Mouse (Mus musculus) heart, embryonic 14.5 days (tissue): ENCODE measurements around the gene Akap2. TPM values are rescaled to one million over a fixed set of nuclear protein-coding genes. Genes with fewer than 3 reads are reported as not detected.

Experiments used
- ATAC-seq: fragments of 200-750 bp; cut with Nextera tagmentation; 2 replicates; pipeline ENCODE4 v1.8.0; 2017; ENCODE audit warnings: low read depth, moderate TSS enrichment; ENCODE audit not compliant: insufficient number of reproducible peaks, insufficient read depth, low FRiP score
- H3K27ac ChIP-seq, 2 experiments: fragments of 200-500 bp in 1 of 2; fragments of 300-500 bp in 1 of 2; sonication (generic) in 1 of 2; replicated peaks in 1 of 2; 2 replicates each; pipeline ENCODE4 v1.5.1; 2012 to 2014; ENCODE audit warnings: low read depth in 2 of 2, low read length in 2 of 2, control low read depth in 1 of 2, mild to moderate bottlenecking in 1 of 2, mixed read lengths in 1 of 2; ENCODE audit not compliant: control insufficient read depth in 1 of 2, insufficient read depth in 1 of 2
- H3K27me3 ChIP-seq: fragments of 300-500 bp; sonication (generic); 2 replicates; pipeline ENCODE4 v1.6.1; 2014; ENCODE audit warnings: mild to moderate bottlenecking, low read length, control low read depth; ENCODE audit not compliant: control insufficient read depth, insufficient read depth
- H3K36me3 ChIP-seq: fragments of 300-500 bp; sonication (generic); 2 replicates; pipeline ENCODE4 v1.6.1; 2014; ENCODE audit warnings: mild to moderate bottlenecking, control low read depth, low read length, mixed read lengths; ENCODE audit not compliant: control insufficient read depth, insufficient read depth
- H3K4me1 ChIP-seq, 2 experiments: fragments of 200-500 bp in 1 of 2; fragments of 300-500 bp in 1 of 2; sonication (generic) in 1 of 2; 2 replicates each; pipeline ENCODE4 v1.6.1; 2012 to 2014; ENCODE audit warnings: low read length in 2 of 2, control low read depth in 1 of 2, mixed read lengths in 1 of 2; ENCODE audit not compliant: control insufficient read depth in 2 of 2, insufficient read depth in 2 of 2
- H3K4me2 ChIP-seq: fragments of 300-500 bp; sonication (generic); 2 replicates; pipeline ENCODE4 v1.6.1; 2014; ENCODE audit warnings: mild to moderate bottlenecking, low read length
- H3K4me3 ChIP-seq, 2 experiments: fragments of 200-500 bp in 1 of 2; fragments of 300-500 bp in 1 of 2; sonication (generic) in 1 of 2; 2 replicates each; pipeline ENCODE4 v1.5.1; 2012 to 2014; ENCODE audit warnings: low read length in 2 of 2, mild to moderate bottlenecking in 2 of 2, control low read depth in 1 of 2, low read depth in 1 of 2, moderate library complexity in 1 of 2; ENCODE audit not compliant: control insufficient read depth in 1 of 2, insufficient read depth in 1 of 2
- H3K9ac ChIP-seq: fragments of 300-500 bp; sonication (generic); 2 replicates; pipeline ENCODE4 v1.6.1; 2014; ENCODE audit warnings: mild to moderate bottlenecking, low read length
- H3K9me3 ChIP-seq: fragments of 300-500 bp; sonication (generic); 2 replicates; pipeline ENCODE4 v1.6.1; 2016; ENCODE audit warnings: low read length, control low read depth; ENCODE audit not compliant: control insufficient read depth
- WGBS: fragments of 180-500 bp; shearing (Covaris S2); extraction: QIAGEN DNeasy Blood & Tissue Kit; methylation state at CpG from one replicate; pipeline ENCODE4 v1.1.7; 2014; 5-methylcytosine and 5-hydroxymethylcytosine counted together
- polyA plus RNA-seq: library from polyadenylated mRNA; unstranded; fragments of >200 nt; fragmentation: Nextera tagmentation; extraction: Ambion mirVana; gene quantifications from 2 replicates; pipeline ENCODE4 v1.2.1, GENCODE M21; 2014

The Akap2 gene
- polyA plus RNA-seq: 52.0 and 55.0 TPM in 2 replicates

- ATAC-seq: no peak
- Histone ChIP-seq H3K27ac (no peak within 1 kb of the TSS), H3K4me3 (no peak within 1 kb of the TSS), H3K4me2 (no peak within 1 kb of the TSS), H3K27me3 (no peaks in the 10 kb centered on the region), H3K9ac (no peak within 1 kb of the TSS), H3K9me3 (no peaks in the 10 kb centered on the region), H3K4me1 (no peaks in the 10 kb centered on the region; a peak in 1 of 4 replicates), H3K36me3 (peaks cover 22% of the 10 kb centered on the region; the same call in 1 of the 2 replicates)
- 91% methylated on average over 9 of the region's 9 CpGs for WGBS
Observed at GRCm38 (mm10) chr4:57717354-57717753, at the start of gene Akap2. Gene Akap2, plus strand, starts transcription at chr4:57717657.

DNA sequence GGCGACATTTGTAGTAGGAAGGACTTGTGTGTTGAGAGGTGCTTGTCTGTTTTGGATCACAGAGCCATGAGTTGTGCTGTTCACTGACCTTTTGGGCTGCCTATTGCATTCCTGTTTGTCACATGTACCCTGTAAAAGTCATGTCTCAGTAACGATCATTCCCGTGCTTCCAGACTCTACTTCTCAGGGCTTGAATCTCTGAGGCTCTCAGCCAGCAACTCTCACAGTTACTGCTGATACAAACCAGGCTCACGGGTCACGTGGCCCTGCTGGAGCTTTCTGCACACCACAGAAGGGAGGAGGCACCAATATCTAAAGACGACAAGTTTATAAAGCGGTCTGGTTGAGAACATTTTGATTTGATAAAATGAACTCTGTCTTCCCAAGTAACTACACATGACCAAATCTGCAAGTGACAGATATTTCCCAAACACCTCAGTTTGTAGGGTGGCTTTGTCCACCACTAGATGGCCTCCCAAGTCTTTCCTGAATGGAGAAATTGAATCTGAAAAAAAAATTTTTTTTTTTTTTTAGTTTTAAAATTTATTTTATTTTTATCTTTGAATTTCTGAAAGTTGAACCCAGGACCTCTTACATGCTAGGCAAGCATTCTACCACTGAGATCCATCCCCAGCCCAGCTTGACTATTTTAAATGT, 46.5 kb upstream of the Akap2 start:
- WGBS: 5% methylated on average over 7 of the region's 7 CpGs
- peak overlapping the region; percentile 78 to 85 for H3K27ac ChIP-seq
- 0 out of 2 replicates have a peak overlapping the region, but pooled peaks have one; percentile 6 for H3K9ac ChIP-seq
- H3K4me2 ChIP-seq: peak overlapping the region; percentile 48
- ATAC-seq: peak; percentile 71; the same call in 1 of the 2 replicates
- peaks cover 3% of the 10 kb centered on the region for H3K36me3 ChIP-seq
- H3K4me1 ChIP-seq: peaks cover 38 to 79% of the 10 kb centered on the region in 2 experiments
- H3K4me3 ChIP-seq: no peak overlapping the region
- no peaks in the 10 kb centered on the region for H3K27me3 ChIP-seq
- no peaks in the 10 kb centered on the region for H3K9me3 ChIP-seq

DNA sequence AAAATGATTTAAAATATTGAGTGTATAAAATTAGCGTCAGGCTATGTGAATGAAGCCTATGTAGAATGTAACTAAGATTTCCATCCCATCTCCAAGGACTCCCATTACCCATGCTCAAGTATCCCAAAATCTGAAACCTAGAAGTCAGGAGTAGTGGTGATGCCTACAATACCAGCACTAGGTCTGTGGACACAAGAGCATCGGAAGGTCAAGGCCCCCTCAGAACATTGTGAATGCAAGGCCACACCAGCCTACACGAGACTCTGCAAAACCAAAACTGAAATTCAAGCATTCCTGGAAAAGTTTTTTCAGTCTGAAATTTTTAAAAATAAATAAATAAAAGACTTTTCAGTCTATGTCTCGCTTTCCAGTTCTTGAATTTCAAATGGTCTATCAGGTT, 44.9 kb upstream of the Akap2 start:
- WGBS: 79% methylated on average over 4 of the region's 4 CpGs
- Histone ChIP-seq H3K9ac (no peak overlapping the region), H3K4me3 (no peak overlapping the region), H3K4me1 (peaks cover 39 to 72% of the 10 kb centered on the region in 2 experiments), H3K4me2 (no peak overlapping the region), H3K36me3 (peaks cover 7% of the 10 kb centered on the region; the same call in 1 of the 2 replicates), H3K9me3 (no peaks in the 10 kb centered on the region), H3K27me3 (no peaks in the 10 kb centered on the region), H3K27ac (no peak overlapping the region)
- ATAC-seq: no peak

DNA sequence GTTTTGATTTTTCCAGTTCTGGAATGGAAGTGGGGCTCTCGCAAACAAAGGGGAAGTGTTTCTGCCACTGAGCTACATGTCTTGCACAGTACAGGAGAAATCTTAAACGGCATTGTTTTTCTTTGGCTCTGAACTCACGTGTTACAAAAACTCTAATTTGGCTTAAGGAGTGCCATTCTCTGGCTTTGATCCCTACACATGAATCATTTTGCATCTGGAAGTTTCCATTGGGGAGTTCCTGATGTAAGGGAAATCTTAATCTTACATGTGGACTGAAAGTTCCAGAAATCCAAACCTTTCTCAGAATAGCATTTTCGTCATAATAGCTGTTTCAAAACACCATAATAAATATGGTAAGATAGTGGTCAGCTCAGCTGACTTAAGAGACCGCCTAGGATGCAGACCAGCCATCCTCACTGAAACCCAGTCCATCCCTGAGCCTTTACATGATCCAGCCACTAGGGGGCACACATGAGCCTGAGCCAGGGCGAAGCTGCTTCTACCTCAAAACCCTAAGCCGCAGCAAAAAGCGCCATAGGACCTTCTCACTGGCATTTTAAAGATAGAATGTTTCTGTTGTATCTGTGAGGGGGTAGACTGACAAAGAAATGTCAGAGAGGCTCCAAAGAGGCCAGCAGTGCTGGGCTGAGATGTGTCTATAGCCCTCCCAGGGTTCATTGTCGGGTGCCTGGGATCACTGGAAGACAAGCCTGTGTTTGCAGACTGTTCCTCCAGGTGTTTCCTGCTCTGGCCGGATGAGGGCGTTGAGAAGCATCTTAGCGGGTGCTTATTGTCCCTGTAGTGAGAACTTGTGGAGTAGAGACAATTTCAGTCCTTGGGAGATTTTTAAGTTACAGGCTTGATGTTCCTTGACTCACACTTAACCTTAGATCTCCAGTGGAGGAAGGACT, 44.2 kb upstream of the Akap2 start:
- no peak overlapping the region for H3K4me3 ChIP-seq
- 19% methylated on average over 12 of the region's 12 CpGs for WGBS
- ATAC-seq: no peak
- peak overlapping the region; percentile 49; the same call in 1 of the 2 replicates for H3K9ac ChIP-seq
- H3K9me3 ChIP-seq: no peaks in the 10 kb centered on the region
- H3K4me1 ChIP-seq: peaks cover 39 to 72% of the 10 kb centered on the region in 2 experiments
- H3K36me3 ChIP-seq: peaks cover 11% of the 10 kb centered on the region
- H3K27ac ChIP-seq: peak overlapping the region; percentile 29 to 84
- peak overlapping the region; percentile 37 for H3K4me2 ChIP-seq
- H3K27me3 ChIP-seq: no peaks in the 10 kb centered on the region

DNA sequence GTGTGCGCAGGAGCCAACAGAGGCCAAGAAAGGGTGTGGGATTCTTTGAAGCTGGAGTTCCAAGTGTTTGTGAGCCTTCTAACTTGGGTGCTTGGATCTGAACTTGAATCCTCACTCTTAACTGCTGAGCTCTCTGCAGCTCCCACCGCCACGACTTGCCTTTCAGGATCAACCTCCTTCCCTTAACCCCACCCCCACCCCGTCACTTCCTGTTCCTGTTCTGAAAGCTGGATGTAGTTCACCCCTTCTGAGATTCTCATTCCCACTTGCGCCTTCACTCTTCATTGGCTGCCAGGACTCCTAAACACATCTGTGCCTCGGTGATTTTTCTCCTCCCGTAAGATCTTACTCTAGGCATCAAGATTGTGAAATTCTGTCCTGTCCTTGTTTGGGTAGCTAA, 43.1 kb upstream of the Akap2 start:
- Histone ChIP-seq H3K9ac (no peak overlapping the region; the same call in 1 of the 2 replicates), H3K27me3 (no peaks in the 10 kb centered on the region), H3K4me2 (no peak overlapping the region), H3K36me3 (peaks cover 22% of the 10 kb centered on the region), H3K4me3 (no peak overlapping the region), H3K27ac (peak overlapping the region; percentile 73 to 84), H3K4me1 (peaks cover 34 to 69% of the 10 kb centered on the region in 2 experiments), H3K9me3 (no peaks in the 10 kb centered on the region)
- WGBS: 68% methylated on average over 7 of the region's 7 CpGs
- no peak for ATAC-seq

- peak overlapping the region; percentile 49 for H3K4me2 ChIP-seq
- peak; percentile 67 for ATAC-seq
- peaks cover 28% of the 10 kb centered on the region for H3K36me3 ChIP-seq
- 0 out of 4 replicates have a peak overlapping the region, but pooled peaks of 1 of the 2 experiments have one; percentile 9 for H3K4me3 ChIP-seq
- H3K27me3 ChIP-seq: no peaks in the 10 kb centered on the region
- H3K9ac ChIP-seq: peak overlapping the region; percentile 26; the same call in 1 of the 2 replicates
- H3K4me1 ChIP-seq: peaks cover 26 to 58% of the 10 kb centered on the region in 2 experiments
- H3K9me3 ChIP-seq: no peaks in the 10 kb centered on the region
- WGBS: 5% methylated on average over 13 of the region's 13 CpGs
- peak overlapping the region; percentile 73 to 84 for H3K27ac ChIP-seq
Observed at GRCm38 (mm10) chr4:57675387-57675786, 42.1 kb upstream of the Akap2 start.

DNA sequence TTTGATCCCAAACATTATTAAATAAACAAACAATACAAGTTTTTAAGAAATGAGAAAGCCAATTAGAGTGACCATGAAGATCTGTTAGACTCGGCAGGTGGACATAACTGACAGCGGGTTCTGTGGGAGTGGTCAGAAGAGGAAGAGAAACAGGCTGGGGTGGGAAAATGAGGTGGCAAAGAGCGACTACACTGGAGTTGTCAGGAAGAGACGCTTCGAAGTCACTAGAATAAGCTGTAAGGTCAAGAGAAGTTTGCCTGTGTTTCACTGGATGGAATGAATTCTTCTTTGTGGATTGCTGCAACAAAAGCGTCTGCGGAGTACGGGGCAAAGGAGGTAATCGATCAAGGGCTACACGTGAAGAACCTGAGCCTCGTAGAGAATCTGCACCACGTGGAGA, 39.5 kb upstream of the Akap2 start:
- WGBS: 80% methylated on average over 12 of the region's 12 CpGs

More for the DNA sequence above, 39.5 kb upstream of the Akap2 start:
- no peak for ATAC-seq
- H3K4me3 ChIP-seq: no peak overlapping the region
- H3K27ac ChIP-seq: no peak overlapping the region
- H3K27me3 ChIP-seq: no peaks in the 10 kb centered on the region
- no peak overlapping the region for H3K9ac ChIP-seq
- peaks cover 29 to 53% of the 10 kb centered on the region in 2 experiments for H3K4me1 ChIP-seq
- H3K4me2 ChIP-seq: no peak overlapping the region
- H3K9me3 ChIP-seq: no peaks in the 10 kb centered on the region
- H3K36me3 ChIP-seq: peaks cover 34% of the 10 kb centered on the region
